Mouse (Mus musculus) macrophage (primary cell): Measurements from ENCODE around the gene Unc119b. TPM values are rescaled to one million over a fixed set of nuclear protein-coding genes. Genes with fewer than 3 reads are reported as not detected.
"Not testable (repeated sequence)": the region's sequence is repeated elsewhere in the genome, so short reads cannot be mapped to it uniquely, and the experiment has no call there.

ENCODE experiments used
- H3K27ac ChIP-seq: fragments of 350-480 bp; formaldehyde crosslinking; 2 replicates; pipeline ENCODE4 v1.9.0; 2021
- H3K36me3 ChIP-seq: fragments of 350-480 bp; formaldehyde crosslinking; 2 replicates; pipeline ENCODE4 v1.9.0; 2021; ENCODE audit errors: inconsistent target
- H3K4me3 ChIP-seq: fragments of 350-480 bp; formaldehyde crosslinking; 2 replicates; pipeline ENCODE4 v1.9.0; 2021; ENCODE audit errors: inconsistent target
- H3K79me2 ChIP-seq: fragments of 350-480 bp; formaldehyde crosslinking; 2 replicates; pipeline ENCODE4 v1.9.0; 2021; ENCODE audit errors: inconsistent target
- WGBS: methylation state at CpG from one replicate; pipeline ENCODE4 v1.1.7; 2026; ENCODE audit warnings: inconsistent platforms; ENCODE audit not compliant: missing documents; 5-methylcytosine and 5-hydroxymethylcytosine counted together
- polyA plus RNA-seq: library from polyadenylated mRNA; stranded (reverse); fragments of 250-400 nt; gene quantifications from 3 replicates; pipeline ENCODE4 v1.2.4, GENCODE M21; 2018; ENCODE audit warnings: inconsistent platforms

The Unc119b gene
- polyA plus RNA-seq, 1 experiment from 2014 or later, result 4.7 TPM

GRCm38 (mm10) chr5:115102231-115102630, 32.5 kb downstream of the Unc119b start:
- Histone ChIP-seq H3K36me3 (peaks cover 24% of the 10 kb centered on the region), H3K27ac (no peak overlapping the region), H3K4me3 (no peak overlapping the region), H3K79me2 (no peaks in the 10 kb centered on the region)
- WGBS, result 84% methylated on average over 2 of the region's 2 CpGs

GRCm38 (mm10) chr5:115100473-115100872, 34.3 kb downstream of the Unc119b start:
- 87% methylated on average over 6 of the region's 6 CpGs for WGBS
- Histone ChIP-seq H3K4me3 (no peak overlapping the region), H3K79me2 (no peaks in the 10 kb centered on the region), H3K36me3 (peaks cover 41% of the 10 kb centered on the region), H3K27ac (no peak overlapping the region)

GRCm38 (mm10) chr5:115099991-115100390, 34.8 kb downstream of the Unc119b start:
- Histone ChIP-seq H3K27ac (no peak overlapping the region), H3K36me3 (peaks cover 46% of the 10 kb centered on the region)
- WGBS, result 87% methylated on average over 6 of the region's 9 CpGs

GRCm38 (mm10) chr5:115099530-115099929, 35.2 kb downstream of the Unc119b start:
- WGBS, result 87% methylated on average over 5 of the region's 5 CpGs
- Histone ChIP-seq H3K36me3 (peaks cover 51% of the 10 kb centered on the region), H3K27ac (no peak overlapping the region), H3K4me3 (no peak overlapping the region), H3K79me2 (no peaks in the 10 kb centered on the region)

More at GRCm38 (mm10) chr5:115099991-115100390, 34.8 kb downstream of the Unc119b start:
- Histone ChIP-seq H3K4me3 (no peak overlapping the region), H3K79me2 (no peaks in the 10 kb centered on the region)

GRCm38 (mm10) chr5:115098195-115098594, 36.6 kb downstream of the Unc119b start, which contains the start of gene Gm10401:
Gene Gm10401, minus strand, starts transcription at chr5:115098295.
- Histone ChIP-seq H3K36me3 (peaks cover 53% of the 10 kb centered on the region), H3K4me3 (no peak within 1 kb of the TSS), H3K79me2 (no peaks in the 10 kb centered on the region; the same call in 1 of the 2 replicates), H3K27ac (no peak within 1 kb of the TSS)
- 92% methylated on average over 8 of the region's 8 CpGs for WGBS

GRCm38 (mm10) chr5:115091776-115092175, 43.0 kb downstream of the Unc119b start:
- WGBS, result 92% methylated on average over 6 of the region's 6 CpGs
- no peak overlapping the region for H3K27ac ChIP-seq
- no peak overlapping the region for H3K4me3 ChIP-seq
- H3K36me3 ChIP-seq, result peaks cover 64% of the 10 kb centered on the region
- H3K79me2 ChIP-seq, result peaks cover 6% of the 10 kb centered on the region; the same call in 1 of the 2 replicates

- Histone ChIP-seq H3K36me3 (peaks cover 63% of the 10 kb centered on the region), H3K4me3 (no peak overlapping the region), H3K79me2 (peaks cover 6% of the 10 kb centered on the region; the same call in 1 of the 2 replicates), H3K27ac (no peak overlapping the region)
- WGBS, result 73% methylated on average over 3 of the region's 3 CpGs
Measured at GRCm38 (mm10) chr5:115091015-115091414, 43.8 kb downstream of the Unc119b start.

- no peak overlapping the region for H3K4me3 ChIP-seq
- peaks cover 60% of the 10 kb centered on the region for H3K36me3 ChIP-seq
- H3K27ac ChIP-seq, result no peak overlapping the region
- H3K79me2 ChIP-seq, result peaks cover 6% of the 10 kb centered on the region; the same call in 1 of the 2 replicates
- 96% methylated on average over 5 of the region's 5 CpGs for WGBS
Measured at GRCm38 (mm10) chr5:115089592-115090268, 45.0 kb downstream of the Unc119b start.

GRCm38 (mm10) chr5:115085675-115086074, 49.1 kb downstream of the Unc119b start:
- Histone ChIP-seq H3K27ac (no peak overlapping the region), H3K4me3 (no peak overlapping the region), H3K36me3 (peaks cover 71% of the 10 kb centered on the region), H3K79me2 (peaks cover under 1% of the 10 kb centered on the region; the same call in 1 of the 2 replicates)
- 100% methylated on average over 2 of the region's 2 CpGs for WGBS

- Histone ChIP-seq H3K36me3 (peaks cover 59% of the 10 kb centered on the region), H3K27ac (no peak overlapping the region), H3K4me3 (no peak overlapping the region), H3K79me2 (peaks cover 23% of the 10 kb centered on the region; the same call in 1 of the 2 replicates)
- 73% methylated on average over 6 of the region's 6 CpGs for WGBS
Measured at GRCm38 (mm10) chr5:115083492-115083891, 51.3 kb downstream of the Unc119b start.

GRCm38 (mm10) chr5:115081636-115082035, 53.1 kb downstream of the Unc119b start:
- Histone ChIP-seq H3K4me3 (no peak overlapping the region), H3K79me2 (peaks cover 41% of the 10 kb centered on the region; the same call in 1 of the 2 replicates), H3K36me3 (peaks cover 45% of the 10 kb centered on the region), H3K27ac (no peak overlapping the region)
- 89% methylated on average over 5 of the region's 5 CpGs for WGBS

GRCm38 (mm10) chr5:115076144-115076901, 58.5 kb downstream of the Unc119b start:
- 71% methylated on average over 5 of the region's 5 CpGs for WGBS
- H3K79me2 ChIP-seq, result peaks cover 79% of the 10 kb centered on the region
- H3K27ac ChIP-seq, result no peak overlapping the region
- H3K36me3 ChIP-seq, result peaks cover 11% of the 10 kb centered on the region; the same call in 1 of the 2 replicates
- H3K4me3 ChIP-seq, result no peak overlapping the region

GRCm38 (mm10) chr5:115074749-115075148, 60.0 kb downstream of the Unc119b start:
- peaks cover 8% of the 10 kb centered on the region; the same call in 1 of the 2 replicates for H3K36me3 ChIP-seq
- H3K4me3 ChIP-seq, result no peak overlapping the region
- no peak overlapping the region for H3K27ac ChIP-seq
- WGBS, result 90% methylated on average over 4 of the region's 4 CpGs
- peaks cover 84% of the 10 kb centered on the region for H3K79me2 ChIP-seq

GRCm38 (mm10) chr5:115073306-115073705, 61.5 kb downstream of the Unc119b start:
- not testable (repeated sequence) for H3K36me3 ChIP-seq, H3K4me3 ChIP-seq, H3K27ac ChIP-seq
- WGBS, result 92% methylated on average over 2 of the region's 8 CpGs
- H3K79me2 ChIP-seq, result peaks cover 84% of the 10 kb centered on the region
